Mouse (Mus musculus): ENCODE results near the gene Irs4. TPM values are rescaled to one million over a fixed set of nuclear protein-coding genes. Genes with fewer than 3 reads are reported as not detected.
A peak's percentile ranks its signal among the peaks of the same experiment; 100 is the strongest.

The Irs4 gene
- 0.25 and 0.39 TPM in 2 replicates for polyA plus RNA-seq (2015; fragmentation: Nextera tagmentation; extraction: Ambion mirVana)

- Histone ChIP-seq H3K4me3 (ENCODE audit: low read depth, low read length) (peak within 1 kb of the TSS; percentile 32), H3K9me3 (ENCODE audit: control insufficient read depth, low read length) (no peaks in the 10 kb centered on the region), H3K27me3 (ENCODE audit: control insufficient read depth, insufficient read depth, low read length) (peaks cover 6% of the 10 kb centered on the region), H3K4me1 (replicated peaks; ENCODE audit: control insufficient read depth, insufficient read depth) (no peaks in the 10 kb centered on the region), H3K36me3 (ENCODE audit: control insufficient read depth, insufficient read depth, low read length) (no peaks in the 10 kb centered on the region), H3K9ac (ENCODE audit: low read length) (no peak within 1 kb of the TSS), H3K27ac (replicated peaks) (no peak within 1 kb of the TSS), H3K4me2 (replicated peaks; ENCODE audit: low read depth) (peak within 1 kb of the TSS; percentile 51)
- peak; percentile 38; the same call in 1 of the 2 replicates for ATAC-seq (ENCODE audit: low FRiP score, low TSS enrichment)
- WGBS = 27% methylated on average over 43 of the region's 51 CpGs
- DNase-seq (ENCODE audit: low spot score) = peak; percentile 17
- no peak for TF ChIP-seq EP300 (optimal IDR thresholded peaks at IDR 0.05)
- no peak for TF ChIP-seq CTCF (IDR thresholded peaks at IDR 0.05; ENCODE audit: low read depth)
These were observed at the start of gene Irs4 for GRCm38 (mm10) chrX:141724937-141725918. TSS of gene Irs4 (minus strand) at chrX:141725263.

DNA sequence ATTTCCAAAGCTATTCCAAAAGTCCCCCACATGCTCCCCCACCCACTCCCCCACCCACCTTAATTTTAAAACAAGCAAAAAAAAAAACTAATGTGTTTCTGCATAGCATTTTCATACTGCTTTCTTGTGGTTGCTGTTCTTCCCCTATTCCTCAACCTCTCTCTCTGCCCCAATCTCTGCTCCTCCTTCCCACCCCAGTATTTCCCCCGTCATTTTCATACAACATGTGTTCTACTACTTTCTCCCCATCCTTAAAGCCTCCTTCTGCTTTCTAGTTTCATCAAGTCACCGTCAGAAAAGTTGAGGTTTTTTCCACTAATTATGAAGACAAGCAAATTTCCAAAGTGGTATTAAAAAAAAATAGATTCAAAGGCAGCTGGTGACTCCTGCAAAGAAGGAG lies 25.3 kb upstream of the Irs4 start:
- Histone ChIP-seq H3K27me3 (ENCODE audit: control insufficient read depth, insufficient read depth, low read length) (no peaks in the 10 kb centered on the region), H3K36me3 (ENCODE audit: control insufficient read depth, insufficient read depth, low read length) (no peaks in the 10 kb centered on the region), H3K9ac (ENCODE audit: low read length) (no peak overlapping the region), H3K9me3 (ENCODE audit: control insufficient read depth, low read length) (no peaks in the 10 kb centered on the region), H3K27ac (replicated peaks) (no peak overlapping the region), H3K4me2 (replicated peaks; ENCODE audit: low read depth) (no peak overlapping the region), H3K4me3 (ENCODE audit: low read depth, low read length) (no peak overlapping the region), H3K4me1 (replicated peaks; ENCODE audit: control insufficient read depth, insufficient read depth) (no peaks in the 10 kb centered on the region)
- DNase-seq (ENCODE audit: low spot score) = no peak
- ATAC-seq (ENCODE audit: low FRiP score, low TSS enrichment) = no peak
- TF ChIP-seq CTCF (IDR thresholded peaks at IDR 0.05; ENCODE audit: low read depth) (no peak), EP300 (optimal IDR thresholded peaks at IDR 0.05) (no peak)
- 62% methylated on average over 2 of the region's 2 CpGs for WGBS

GRCm38 (mm10) chrX:141729570-141729969 lies 4.5 kb upstream of the Irs4 start:
- no peak overlapping the region for H3K4me2 ChIP-seq (replicated peaks; ENCODE audit: low read depth)
- no peaks in the 10 kb centered on the region for H3K4me1 ChIP-seq (replicated peaks; ENCODE audit: control insufficient read depth, insufficient read depth)
- H3K27me3 ChIP-seq (ENCODE audit: control insufficient read depth, insufficient read depth, low read length) = no peaks in the 10 kb centered on the region; the same call in 1 of the 2 replicates
- 55% methylated on average over 5 of the region's 5 CpGs for WGBS
- ATAC-seq (ENCODE audit: low FRiP score, low TSS enrichment) (no peak), DNase-seq (ENCODE audit: low spot score) (no peak)
- no peak overlapping the region for H3K27ac ChIP-seq (replicated peaks)
- no peaks in the 10 kb centered on the region for H3K9me3 ChIP-seq (ENCODE audit: control insufficient read depth, low read length)
- no peaks in the 10 kb centered on the region for H3K36me3 ChIP-seq (ENCODE audit: control insufficient read depth, insufficient read depth, low read length)
- no peak overlapping the region for H3K4me3 ChIP-seq (ENCODE audit: low read depth, low read length)
- TF ChIP-seq CTCF (IDR thresholded peaks at IDR 0.05; ENCODE audit: low read depth) (no peak), EP300 (optimal IDR thresholded peaks at IDR 0.05) (no peak)
- H3K9ac ChIP-seq (ENCODE audit: low read length) = no peak overlapping the region

GRCm38 (mm10) chrX:141724391-141724891 lies 622 bp downstream of the Irs4 start:
- DNase-seq (ENCODE audit: low spot score) (no peak), ATAC-seq (ENCODE audit: low FRiP score, low TSS enrichment) (no peak)
- Histone ChIP-seq H3K4me3 (ENCODE audit: low read depth, low read length) (peak overlapping the region; percentile 32), H3K4me1 (replicated peaks; ENCODE audit: control insufficient read depth, insufficient read depth) (no peaks in the 10 kb centered on the region), H3K9me3 (ENCODE audit: control insufficient read depth, low read length) (no peaks in the 10 kb centered on the region), H3K27ac (replicated peaks) (no peak overlapping the region), H3K36me3 (ENCODE audit: control insufficient read depth, insufficient read depth, low read length) (no peaks in the 10 kb centered on the region), H3K9ac (ENCODE audit: low read length) (no peak overlapping the region), H3K4me2 (replicated peaks; ENCODE audit: low read depth) (peak overlapping the region; percentile 51), H3K27me3 (ENCODE audit: control insufficient read depth, insufficient read depth, low read length) (peaks cover 6% of the 10 kb centered on the region)
- 22% methylated on average over 45 of the region's 52 CpGs for WGBS
- TF ChIP-seq EP300 (optimal IDR thresholded peaks at IDR 0.05) = no peak
- TF ChIP-seq CTCF (IDR thresholded peaks at IDR 0.05; ENCODE audit: low read depth) = no peak

DNA sequence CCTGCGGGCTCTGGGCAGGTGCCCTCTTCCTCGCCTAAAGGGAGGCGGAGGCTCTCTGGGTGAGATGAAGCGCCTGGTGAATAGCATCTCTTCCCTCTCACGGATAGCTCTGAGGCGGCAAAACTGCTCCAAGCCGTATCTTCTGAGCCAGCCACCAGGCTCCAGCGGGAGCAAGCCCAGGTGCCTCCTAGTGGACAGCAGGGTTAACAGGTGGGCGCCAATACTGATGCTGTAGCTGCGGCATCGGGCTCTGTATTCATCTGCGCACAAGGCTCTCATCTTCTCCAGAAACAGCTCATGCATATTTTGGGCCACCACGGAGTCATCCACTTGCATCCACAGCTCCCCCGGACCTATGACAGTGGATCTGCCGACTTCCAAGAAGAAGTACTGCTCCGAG lies 1.1 kb downstream of the Irs4 start:
- 24% methylated on average over 16 of the region's 16 CpGs for WGBS
- DNase-seq (ENCODE audit: low spot score) = peak; percentile 21
- H3K27me3 ChIP-seq (ENCODE audit: control insufficient read depth, insufficient read depth, low read length) = peaks cover 6% of the 10 kb centered on the region

More for the DNA sequence above, 1.1 kb downstream of the Irs4 start:
- H3K4me1 ChIP-seq (replicated peaks; ENCODE audit: control insufficient read depth, insufficient read depth) = no peaks in the 10 kb centered on the region
- no peak overlapping the region for H3K27ac ChIP-seq (replicated peaks)
- H3K9me3 ChIP-seq (ENCODE audit: control insufficient read depth, low read length) = no peaks in the 10 kb centered on the region
- peak overlapping the region; percentile 51 for H3K4me2 ChIP-seq (replicated peaks; ENCODE audit: low read depth)
- ATAC-seq (ENCODE audit: low FRiP score, low TSS enrichment) = no peak
- no peak for TF ChIP-seq EP300 (optimal IDR thresholded peaks at IDR 0.05)
- peak; percentile 61 for TF ChIP-seq CTCF (IDR thresholded peaks at IDR 0.05; ENCODE audit: low read depth)
- H3K4me3 ChIP-seq (ENCODE audit: low read depth, low read length) = peak overlapping the region; percentile 32
- H3K36me3 ChIP-seq (ENCODE audit: control insufficient read depth, insufficient read depth, low read length) = no peaks in the 10 kb centered on the region
- H3K9ac ChIP-seq (ENCODE audit: low read length) = no peak overlapping the region

Data from stomach, postnatal 0 days (tissue).